Mouse (Mus musculus): ENCODE data around the gene Sf1. TPM values are rescaled to one million over a fixed set of nuclear protein-coding genes. Genes with fewer than 3 reads are reported as not detected.

Sf1 gene
- polyA plus RNA-seq, 1 experiment from 2014 or later: 201 TPM

DNA sequence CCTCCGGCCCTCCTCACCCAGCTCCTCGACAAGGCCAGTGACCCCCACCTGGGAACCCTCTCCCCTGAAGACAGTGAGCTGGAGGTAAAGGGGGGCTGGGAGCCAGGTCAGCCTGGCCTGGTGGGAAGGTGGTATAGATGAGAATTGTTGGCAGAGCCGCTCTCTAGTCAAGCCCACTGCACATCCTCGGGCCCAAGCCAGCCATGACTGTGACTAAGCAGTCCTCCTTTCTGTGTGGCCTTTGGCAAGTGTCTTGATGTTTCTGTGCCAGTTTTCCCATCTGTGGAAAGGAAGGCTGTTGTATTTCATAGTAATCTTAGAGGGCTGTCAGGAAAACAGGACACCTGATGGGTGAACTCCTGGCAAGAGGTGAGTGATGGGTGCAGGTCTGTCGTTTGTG is 19.5 kb upstream of the Sf1 start:
- H3K27ac ChIP-seq: no peak overlapping the region
- H3K9me3 ChIP-seq: no peaks in the 10 kb centered on the region
- DNase-seq (ENCODE audit: extremely low spot score, low spot score): no peak
- 86% methylated on average over 5 of the region's 5 CpGs for WGBS
- peaks cover 77% of the 10 kb centered on the region for H3K36me3 ChIP-seq (replicated peaks)
- peaks cover 40% of the 10 kb centered on the region for H3K4me1 ChIP-seq
- no peaks in the 10 kb centered on the region for H3K27me3 ChIP-seq (ENCODE audit: poor library complexity, severe bottlenecking)
- no peak overlapping the region for H3K4me3 ChIP-seq

DNA sequence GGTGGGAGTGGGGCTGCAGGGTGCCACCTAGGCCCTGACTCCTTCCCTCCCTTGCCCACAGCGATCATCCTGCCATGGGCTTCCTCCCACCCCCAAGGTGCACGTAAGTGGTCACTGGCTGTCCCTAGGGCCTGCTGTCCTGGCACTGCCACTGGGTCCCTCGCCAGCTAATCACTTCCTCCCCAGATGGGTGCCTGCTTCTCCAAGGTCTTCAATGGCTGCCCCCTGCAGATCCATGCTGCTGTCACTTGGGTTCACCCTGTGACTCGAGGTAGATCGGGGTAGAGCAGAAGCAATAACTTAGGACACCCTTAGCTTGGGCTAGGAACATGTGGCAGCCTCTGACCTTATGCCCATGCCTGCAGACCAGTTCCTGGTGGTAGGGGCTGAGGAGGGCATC is 17.5 kb upstream of the Sf1 start:
- Histone ChIP-seq H3K9me3 (no peaks in the 10 kb centered on the region), H3K36me3 (replicated peaks) (peaks cover 73% of the 10 kb centered on the region), H3K4me3 (no peak overlapping the region), H3K4me1 (peaks cover 30% of the 10 kb centered on the region), H3K27me3 (ENCODE audit: poor library complexity, severe bottlenecking) (no peaks in the 10 kb centered on the region), H3K27ac (no peak overlapping the region)
- WGBS: 90% methylated on average over 5 of the region's 5 CpGs
- no peak for DNase-seq (ENCODE audit: extremely low spot score, low spot score)

DNA sequence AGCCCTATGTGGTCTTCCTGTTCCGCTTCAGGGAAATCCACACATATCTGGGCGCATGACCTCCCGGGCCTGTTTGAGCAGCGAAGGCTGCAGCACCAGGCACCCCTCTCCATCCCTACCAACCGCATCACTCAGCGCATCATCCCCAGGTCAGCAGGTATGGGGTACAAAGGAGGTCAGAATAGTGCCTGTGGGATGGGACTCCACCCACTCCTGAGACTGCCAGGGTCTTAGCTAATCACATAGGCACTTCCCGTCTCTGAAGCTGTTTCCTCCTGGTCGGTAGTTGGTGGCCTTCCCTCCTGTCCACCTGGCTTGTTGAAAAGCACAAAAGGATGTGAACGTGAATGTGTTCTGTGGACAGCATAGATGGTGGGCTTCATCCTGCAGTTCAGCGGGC is 16.8 kb upstream of the Sf1 start:
- peaks cover 29% of the 10 kb centered on the region for H3K4me1 ChIP-seq
- no peaks in the 10 kb centered on the region for H3K9me3 ChIP-seq
- no peaks in the 10 kb centered on the region for H3K27me3 ChIP-seq (ENCODE audit: poor library complexity, severe bottlenecking)
- no peak overlapping the region for H3K4me3 ChIP-seq
- no peak for DNase-seq (ENCODE audit: extremely low spot score, low spot score)
- H3K27ac ChIP-seq: no peak overlapping the region
- WGBS: 89% methylated on average over 10 of the region's 10 CpGs
- H3K36me3 ChIP-seq (replicated peaks): peaks cover 79% of the 10 kb centered on the region

DNA sequence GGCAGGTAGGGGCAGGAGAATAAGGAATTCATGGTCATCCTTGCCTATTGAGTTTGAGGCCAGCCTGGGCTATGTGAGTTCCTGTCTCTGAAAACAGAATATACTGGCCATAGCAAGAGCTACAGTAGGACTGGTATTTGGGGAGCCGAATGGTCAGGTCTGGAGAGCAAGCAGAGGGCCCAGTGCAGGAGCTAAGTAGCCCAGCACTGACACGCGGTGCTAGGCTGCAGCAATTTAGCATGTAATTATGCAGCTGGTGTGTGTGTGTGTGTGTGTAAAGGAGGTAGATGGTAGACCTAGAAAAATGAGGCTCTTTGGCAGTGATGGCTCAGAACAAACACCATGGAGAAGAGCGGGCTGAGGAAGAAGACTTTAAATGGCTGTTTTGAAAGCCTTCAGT is 15.9 kb upstream of the Sf1 start:
- Histone ChIP-seq H3K4me3 (no peak overlapping the region), H3K9me3 (no peaks in the 10 kb centered on the region), H3K36me3 (replicated peaks) (peaks cover 75% of the 10 kb centered on the region), H3K4me1 (peaks cover 21% of the 10 kb centered on the region), H3K27me3 (ENCODE audit: poor library complexity, severe bottlenecking) (no peaks in the 10 kb centered on the region), H3K27ac (no peak overlapping the region)
- WGBS: 92% methylated on average over 4 of the region's 4 CpGs
- no peak for DNase-seq (ENCODE audit: extremely low spot score, low spot score)

DNA sequence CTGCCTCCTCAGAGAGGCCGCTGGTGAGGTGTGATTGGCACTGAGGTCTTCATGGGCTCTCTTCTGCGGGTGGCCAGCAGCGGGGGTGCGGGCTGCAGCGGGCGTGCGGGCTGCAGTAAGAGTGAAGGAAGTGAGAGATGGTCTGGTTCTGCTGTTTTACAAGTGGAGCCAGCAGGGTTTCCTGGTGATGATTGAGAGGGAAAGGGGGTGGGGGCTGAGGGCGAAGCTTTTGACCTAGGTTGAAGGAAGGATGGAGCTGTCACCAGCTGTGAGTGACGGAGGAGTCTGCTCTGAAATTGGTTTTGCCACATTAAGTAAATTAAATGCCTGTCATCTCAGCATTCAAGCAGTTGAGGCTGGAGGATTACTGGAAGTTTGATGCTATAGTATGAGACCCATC is 14.8 kb upstream of the Sf1 start:
- peaks cover 76% of the 10 kb centered on the region for H3K36me3 ChIP-seq (replicated peaks)

DNA sequence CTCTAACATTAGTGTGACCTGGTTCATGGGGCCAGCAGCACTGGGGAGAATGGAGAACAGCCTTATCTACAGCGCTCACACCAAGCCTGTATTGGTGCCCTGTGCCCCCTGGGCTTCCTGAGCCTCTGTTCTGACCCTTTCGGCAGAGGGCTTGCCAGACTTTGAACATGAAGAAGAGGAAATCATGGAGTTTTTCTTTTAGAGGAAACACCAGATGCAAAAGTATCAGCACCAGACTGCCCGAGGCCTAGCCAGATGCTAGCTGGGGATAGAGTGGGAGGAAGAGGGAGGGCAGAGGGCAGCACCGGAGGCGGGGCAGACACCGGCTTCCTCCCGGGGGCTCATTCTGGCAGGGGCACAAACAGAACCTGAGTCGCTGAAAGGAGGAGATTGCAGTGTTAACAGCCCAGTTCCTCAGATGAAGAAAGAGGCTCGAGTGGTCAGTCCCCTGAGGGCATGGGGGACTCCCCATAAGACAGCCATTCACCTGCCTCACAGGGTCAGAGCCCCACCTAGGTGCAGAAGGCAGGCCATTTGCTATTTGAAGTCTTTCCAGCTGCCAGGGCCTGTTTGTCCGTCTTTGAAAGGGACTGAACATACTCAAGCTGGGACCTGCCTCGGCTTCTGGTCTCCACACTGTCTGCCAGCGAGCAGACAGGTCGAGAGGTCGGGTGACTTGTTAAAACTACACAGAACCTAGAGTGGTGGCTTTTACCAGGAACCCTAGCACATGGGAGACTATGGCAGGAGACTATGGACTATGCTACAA is 14.1 kb upstream of the Sf1 start:
- Histone ChIP-seq H3K4me3 (peak overlapping the region; percentile 14), H3K9me3 (no peaks in the 10 kb centered on the region), H3K36me3 (replicated peaks) (peaks cover 76% of the 10 kb centered on the region), H3K4me1 (peaks cover 21% of the 10 kb centered on the region), H3K27ac (peak overlapping the region; percentile 66; the same call in 1 of the 2 replicates), H3K27me3 (ENCODE audit: poor library complexity, severe bottlenecking) (no peaks in the 10 kb centered on the region)
- 54% methylated on average over 14 of the region's 14 CpGs for WGBS
- no peak for DNase-seq (ENCODE audit: extremely low spot score, low spot score)

More for the DNA sequence above, 14.8 kb upstream of the Sf1 start:
- no peak for DNase-seq (ENCODE audit: extremely low spot score, low spot score)
- Histone ChIP-seq H3K9me3 (no peaks in the 10 kb centered on the region), H3K27ac (0 out of 2 replicates have a peak overlapping the region, but pooled peaks have one; percentile 66), H3K4me3 (no peak overlapping the region), H3K4me1 (peaks cover 21% of the 10 kb centered on the region), H3K27me3 (ENCODE audit: poor library complexity, severe bottlenecking) (no peaks in the 10 kb centered on the region)
- WGBS: 79% methylated on average over 9 of the region's 9 CpGs

DNA sequence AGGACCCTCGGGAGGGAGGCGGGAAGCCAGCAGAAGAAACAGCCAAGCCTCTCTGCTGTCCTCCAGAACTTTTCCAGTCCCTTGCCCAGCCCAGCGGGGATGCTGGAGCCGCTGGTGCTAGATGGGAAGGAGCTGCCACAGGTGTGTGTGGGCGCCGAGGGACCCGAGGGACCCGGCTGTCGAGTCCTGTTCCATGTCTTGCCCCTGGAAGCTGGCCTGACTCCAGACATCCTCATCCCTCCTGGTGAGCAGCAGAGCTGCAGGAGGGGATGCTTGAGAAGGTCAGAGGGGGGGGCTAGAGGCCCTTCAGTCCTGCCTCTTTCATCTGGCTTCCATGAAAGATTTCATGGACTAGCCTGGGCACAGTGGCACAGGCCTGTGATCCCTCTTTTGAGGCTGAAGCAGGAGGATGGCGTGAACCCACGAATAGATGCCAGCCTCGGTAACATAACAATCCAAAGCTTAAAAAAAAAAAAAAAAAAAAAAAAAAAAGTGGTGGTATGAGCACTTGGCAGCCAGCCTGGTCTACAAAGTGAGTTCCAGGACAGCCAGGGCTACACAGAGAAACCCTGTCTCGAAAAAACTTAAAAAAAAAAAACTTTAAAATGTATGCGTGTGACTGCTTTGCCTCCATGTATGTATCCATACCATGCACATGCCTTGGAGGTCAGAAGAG is 11.9 kb upstream of the Sf1 start:
- Histone ChIP-seq H3K27ac (peak overlapping the region; percentile 25; the same call in 1 of the 2 replicates), H3K36me3 (replicated peaks) (peaks cover 58% of the 10 kb centered on the region)
- 70% methylated on average over 14 of the region's 14 CpGs for WGBS

DNA sequence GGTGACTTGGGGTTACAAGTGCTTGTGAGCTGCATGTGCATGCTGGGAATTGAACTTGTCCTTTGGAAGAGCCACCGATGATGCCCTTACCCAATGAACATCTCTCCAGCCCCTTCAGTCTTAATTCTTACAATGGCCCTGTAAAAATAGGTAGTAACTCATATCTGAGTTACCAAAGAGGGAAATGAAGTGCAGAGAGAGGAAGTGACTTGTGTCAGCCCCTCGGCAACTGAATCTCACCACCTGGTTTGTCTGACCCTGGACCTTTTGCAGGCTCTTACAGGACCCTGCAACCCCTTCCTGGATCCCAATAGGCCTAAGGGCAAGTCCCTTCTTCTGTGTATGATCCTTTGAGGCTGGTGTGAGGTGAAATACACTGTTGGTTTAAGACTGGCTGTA is 11.4 kb upstream of the Sf1 start:
- Histone ChIP-seq H3K27me3 (ENCODE audit: poor library complexity, severe bottlenecking) (no peaks in the 10 kb centered on the region), H3K27ac (no peak overlapping the region), H3K36me3 (replicated peaks) (peaks cover 53% of the 10 kb centered on the region), H3K4me3 (no peak overlapping the region), H3K9me3 (no peaks in the 10 kb centered on the region), H3K4me1 (peaks cover 21% of the 10 kb centered on the region)
- no peak for DNase-seq (ENCODE audit: extremely low spot score, low spot score)
- 86% methylated on average over 2 of the region's 2 CpGs for WGBS

More for the DNA sequence above, 11.9 kb upstream of the Sf1 start:
- DNase-seq (ENCODE audit: extremely low spot score, low spot score): no peak
- Histone ChIP-seq H3K4me3 (no peak overlapping the region), H3K4me1 (peaks cover 21% of the 10 kb centered on the region), H3K27me3 (ENCODE audit: poor library complexity, severe bottlenecking) (no peaks in the 10 kb centered on the region), H3K9me3 (no peaks in the 10 kb centered on the region)

DNA sequence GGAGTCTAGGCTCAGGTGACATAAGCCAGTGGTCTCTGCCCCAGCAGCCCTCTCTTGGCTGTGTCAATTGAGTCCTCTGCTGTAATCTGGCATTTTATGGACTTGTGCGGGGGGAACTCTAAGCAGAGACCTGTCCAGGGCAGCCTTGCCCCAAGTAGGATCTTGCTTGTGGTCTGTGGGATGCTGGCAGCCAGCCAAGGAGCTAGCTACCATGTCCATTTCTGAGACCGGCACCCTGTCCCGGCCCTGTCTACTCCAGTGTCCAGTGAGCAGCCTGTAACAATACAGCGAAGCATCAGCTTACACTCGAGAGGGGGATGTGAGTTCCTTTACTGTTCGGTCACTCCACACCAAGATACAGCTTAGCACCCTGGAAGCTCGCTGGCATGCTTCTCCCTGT is 9.5 kb upstream of the Sf1 start:
- no peaks in the 10 kb centered on the region for H3K9me3 ChIP-seq
- H3K4me3 ChIP-seq: no peak overlapping the region
- peaks cover 14% of the 10 kb centered on the region for H3K4me1 ChIP-seq
- no peak overlapping the region for H3K27ac ChIP-seq
- DNase-seq (ENCODE audit: extremely low spot score, low spot score): no peak
- H3K36me3 ChIP-seq (replicated peaks): peaks cover 38% of the 10 kb centered on the region
- H3K27me3 ChIP-seq (ENCODE audit: poor library complexity, severe bottlenecking): no peaks in the 10 kb centered on the region
- WGBS: 89% methylated on average over 7 of the region's 7 CpGs

DNA sequence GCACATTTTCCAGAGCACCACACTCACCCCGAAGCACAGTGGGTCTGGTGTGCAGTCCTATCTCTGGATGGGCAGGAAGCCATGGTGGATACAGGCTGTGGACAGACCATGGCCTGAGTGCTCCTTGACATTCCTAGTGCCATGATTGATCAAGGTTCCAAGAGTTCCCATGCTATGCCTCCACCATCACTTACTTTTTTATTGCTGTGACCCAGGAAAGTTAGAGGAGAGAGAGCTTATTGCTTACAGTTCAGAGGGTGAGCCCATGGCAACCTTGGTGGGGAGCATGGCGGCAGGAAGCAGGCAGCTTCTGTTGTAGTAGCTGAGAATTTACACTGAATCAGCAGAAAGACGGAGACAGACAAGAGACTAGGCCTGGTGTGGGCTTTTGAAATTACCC is 2.2 kb upstream of the Sf1 start:
- H3K27ac ChIP-seq: no peak overlapping the region
- DNase-seq (ENCODE audit: extremely low spot score, low spot score): no peak
- H3K4me3 ChIP-seq: no peak overlapping the region
- 86% methylated on average over 3 of the region's 3 CpGs for WGBS
- H3K9me3 ChIP-seq: no peaks in the 10 kb centered on the region
- H3K36me3 ChIP-seq (replicated peaks): peaks cover 20% of the 10 kb centered on the region
- H3K27me3 ChIP-seq (ENCODE audit: poor library complexity, severe bottlenecking): no peaks in the 10 kb centered on the region
- H3K4me1 ChIP-seq: peaks cover 23% of the 10 kb centered on the region

DNA sequence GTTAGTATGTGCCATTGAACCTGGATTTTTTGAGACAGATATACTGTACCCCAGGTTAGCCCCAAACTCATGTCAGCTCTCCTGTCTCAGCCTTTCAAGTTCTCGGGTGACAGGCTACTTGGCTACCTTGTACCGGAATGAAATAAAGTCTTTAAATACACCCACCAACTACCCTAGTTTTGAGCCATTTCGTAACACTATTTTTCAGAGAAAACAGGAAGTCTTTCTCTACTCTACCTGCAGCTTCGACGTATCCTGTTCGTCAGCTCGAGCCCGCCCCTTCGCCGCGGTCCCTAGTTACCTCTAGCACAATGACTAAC is 439 bp upstream of the Sf1 start:
- peaks cover 34% of the 10 kb centered on the region for H3K4me1 ChIP-seq
- 3% methylated on average over 11 of the region's 11 CpGs for WGBS

DNA sequence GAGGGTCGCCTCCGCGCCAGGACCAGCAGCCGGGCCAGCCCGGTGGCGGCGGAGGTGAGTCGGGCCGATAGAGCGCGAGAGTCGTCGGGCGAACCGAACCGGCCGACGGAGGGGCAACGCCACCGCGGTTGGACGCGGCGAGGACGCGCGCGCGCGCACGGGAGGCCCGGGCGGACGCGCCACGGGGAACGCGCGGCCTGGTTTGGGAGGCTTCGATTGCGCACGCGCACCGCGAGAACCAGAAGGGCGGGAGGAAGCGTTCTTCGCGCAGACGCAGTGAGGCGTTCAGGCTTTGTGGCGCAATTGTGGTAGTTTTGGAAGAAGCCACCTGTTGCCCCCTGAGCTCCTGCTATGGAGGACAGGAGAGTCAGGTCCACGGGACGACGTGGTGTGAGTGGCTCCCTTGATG is 831 bp downstream of the Sf1 start:
- Histone ChIP-seq H3K27me3 (ENCODE audit: poor library complexity, severe bottlenecking) (no peaks in the 10 kb centered on the region), H3K27ac (peak overlapping the region; percentile 100), H3K9me3 (no peaks in the 10 kb centered on the region), H3K4me3 (peak overlapping the region; percentile 100), H3K4me1 (peaks cover 34% of the 10 kb centered on the region), H3K36me3 (replicated peaks) (peaks cover 51% of the 10 kb centered on the region)
- peak; percentile 87 for DNase-seq (ENCODE audit: extremely low spot score, low spot score)
- WGBS: under 1% methylated on average over 55 of the region's 55 CpGs

More for the DNA sequence above, 439 bp upstream of the Sf1 start:
- Histone ChIP-seq H3K27me3 (ENCODE audit: poor library complexity, severe bottlenecking) (no peaks in the 10 kb centered on the region), H3K9me3 (no peaks in the 10 kb centered on the region), H3K4me3 (peak overlapping the region; percentile 100), H3K36me3 (replicated peaks) (peaks cover 38% of the 10 kb centered on the region), H3K27ac (peak overlapping the region; percentile 100)
- DNase-seq (ENCODE audit: extremely low spot score, low spot score): no peak

DNA sequence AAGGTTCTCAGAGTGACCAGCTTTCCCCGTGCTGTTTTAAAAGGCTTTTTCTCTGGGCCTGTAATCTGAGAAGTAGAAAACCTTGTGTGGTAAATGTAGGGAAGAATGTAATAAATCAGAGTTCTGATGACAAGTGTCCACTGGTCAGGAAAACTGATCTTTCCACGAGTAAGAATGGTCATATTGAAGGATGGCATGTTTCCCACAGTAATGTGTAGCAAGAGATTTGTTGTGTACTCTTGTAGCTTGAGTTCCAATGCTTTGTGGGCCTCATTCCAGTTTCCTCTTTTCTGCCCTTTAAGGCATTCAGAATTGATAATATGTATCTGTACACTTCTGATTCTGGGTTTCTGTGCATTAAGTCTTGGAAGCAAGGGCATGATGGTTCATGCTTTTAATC is 1.4 kb downstream of the Sf1 start:
- Histone ChIP-seq H3K4me3 (peak overlapping the region; percentile 100), H3K9me3 (no peaks in the 10 kb centered on the region), H3K27ac (peak overlapping the region; percentile 100), H3K27me3 (ENCODE audit: poor library complexity, severe bottlenecking) (no peaks in the 10 kb centered on the region), H3K4me1 (peaks cover 34% of the 10 kb centered on the region), H3K36me3 (replicated peaks) (peaks cover 56% of the 10 kb centered on the region)
- WGBS: 6% methylated on average over 2 of the region's 2 CpGs
- DNase-seq (ENCODE audit: extremely low spot score, low spot score): no peak

All from forebrain, embryonic 10.5 days (tissue).